Mouse (Mus musculus): ENCODE data around the gene Zcchc24. TPM values are rescaled to one million over a fixed set of nuclear protein-coding genes. Genes with fewer than 3 reads are reported as not detected.

The Zcchc24 gene
- total and polyA plus RNA-seq, 2 experiments from 2014 or later = 13.9 to 34.3 TPM

- Histone ChIP-seq H3K27ac (ENCODE audit: low read depth, low read length) (peak overlapping the region; percentile 44), H3K4me2 (ENCODE audit: low read depth, low read length, poor library complexity, severe bottlenecking) (no peak overlapping the region), H3K27me3 (ENCODE audit: insufficient read depth, low read length) (no peaks in the 10 kb centered on the region), H3K36me3 (ENCODE audit: insufficient read depth, low read length) (peaks cover 64% of the 10 kb centered on the region), H3K4me3 (ENCODE audit: low read depth, low read length) (no peak overlapping the region), H3K9me3 (ENCODE audit: low read length) (no peaks in the 10 kb centered on the region), H3K4me1 (ENCODE audit: insufficient read depth, low read length) (no peaks in the 10 kb centered on the region), H3K9ac (replicated peaks; ENCODE audit: low read length, poor library complexity, severe bottlenecking) (0 out of 2 replicates have a peak overlapping the region, but pooled peaks have one; percentile 29)
- TF ChIP-seq CTCF (IDR thresholded peaks at IDR 0.05) = no peak
- 84% methylated on average over 7 of the region's 7 CpGs for WGBS
- no peak for ATAC-seq (ENCODE audit: low FRiP score)
- DNase-seq (ENCODE audit: low spot score) = no peak
Observed at GRCm38 (mm10) chr14:25663649-25664309, 105.1 kb downstream of the Zcchc24 start.

Other genes with a start within 250 kb of the Zcchc24 start
- gene Ppif, start 74.9 kb downstream of the Zcchc24 start, total RNA-seq (2014; rRNA removed) = 51.4 and 55.8 TPM in 2 replicates
- gene Ppif, start 74.9 kb downstream of the Zcchc24 start, polyA plus RNA-seq (2015; fragmentation: Nextera tagmentation; extraction: Ambion mirVana) = 50.2 and 52.2 TPM in 2 replicates
- 2.7 and 3.0 TPM in 2 replicates for gene Anxa11, start 73.1 kb upstream of the Zcchc24 start, total RNA-seq (2014; rRNA removed)
- gene Anxa11, start 73.1 kb upstream of the Zcchc24 start, polyA plus RNA-seq (2015; fragmentation: Nextera tagmentation; extraction: Ambion mirVana) = 3.3 TPM in 2 replicates
- not detected in 2 replicates for gene Plac9a, start 134.1 kb upstream of the Zcchc24 start, total RNA-seq (2014; rRNA removed)
- not detected in 2 replicates for gene Plac9a, start 134.1 kb upstream of the Zcchc24 start, polyA plus RNA-seq (2015; fragmentation: Nextera tagmentation; extraction: Ambion mirVana)
- 9.9 and 11.2 TPM in 2 replicates for gene Tmem254a, start 158.6 kb upstream of the Zcchc24 start, total RNA-seq (2014; rRNA removed)
- gene Tmem254a, start 158.6 kb upstream of the Zcchc24 start, polyA plus RNA-seq (2015; fragmentation: Nextera tagmentation; extraction: Ambion mirVana) = 6.5 and 10.4 TPM in 2 replicates
- not detected in 2 replicates for gene Cphx1, start 169.3 kb upstream of the Zcchc24 start, total RNA-seq (2014; rRNA removed)
- 0.35 TPM in 1 of 2 replicates, not detected in the other for gene Cphx1, start 169.3 kb upstream of the Zcchc24 start, polyA plus RNA-seq (2015; fragmentation: Nextera tagmentation; extraction: Ambion mirVana)
- 1.2 and 2.6 TPM in 2 replicates for gene Duxbl1, start 209.5 kb upstream of the Zcchc24 start, total RNA-seq (2014; rRNA removed)
- gene Duxbl1, start 209.5 kb upstream of the Zcchc24 start, polyA plus RNA-seq (2015; fragmentation: Nextera tagmentation; extraction: Ambion mirVana) = 1.2 and 1.3 TPM in 2 replicates

All from midbrain, postnatal 0 days (tissue).